Mouse (Mus musculus): ENCODE data around the gene Orm3. TPM values are rescaled to one million over a fixed set of nuclear protein-coding genes. Genes with fewer than 3 reads are reported as not detected.

Orm3 gene
- total RNA-seq (2023), result not detected

GRCm38 (mm10) chr4:63355877-63356665, at the start of gene Orm3:
Gene Orm3, plus strand, starts transcription at chr4:63356162.

GRCm38 (mm10) chr4:63344295-63344694, 11.7 kb upstream of the Orm3 start, which contains the start of gene Orm1:
Gene Orm1, plus strand, starts transcription at chr4:63344560.

GRCm38 (mm10) chr4:63362150-63362549, 6.2 kb downstream of the Orm3 start, which contains the start of gene Orm2:
Gene Orm2, plus strand, starts transcription at chr4:63362449.

GRCm38 (mm10) chr4:63403040-63403959, 47.3 kb downstream of the Orm3 start, which contains the start of gene Akna:
Gene Akna, minus strand, starts transcription at chr4:63403354.

Other genes starting within 250 kb of the Orm3 start
- gene Ambp, start 201.4 kb upstream of the Orm3 start, total RNA-seq (2023), result not detected
- gene Kif12, start 184.0 kb upstream of the Orm3 start, total RNA-seq (2023), result not detected
- gene Col27a1, start 142.2 kb upstream of the Orm3 start, total RNA-seq (2023), result 1.1 TPM
- gene Orm1, start 11.6 kb upstream of the Orm3 start, total RNA-seq (2023), result not detected
- not detected for gene Orm2, start 6.3 kb downstream of the Orm3 start, total RNA-seq (2023)
- gene Akna, start 47.2 kb downstream of the Orm3 start, total RNA-seq (2023), result 274 TPM
- gene Whrn, start 139.8 kb downstream of the Orm3 start, total RNA-seq (2023), result 17.9 TPM
- 62.9 TPM for gene Atp6v1g1, start 188.6 kb downstream of the Orm3 start, total RNA-seq (2023)
- gene Tmem268, start 202.6 kb downstream of the Orm3 start, total RNA-seq (2023), result 22.4 TPM
- not detected for gene Gm11213, start 249.1 kb downstream of the Orm3 start, total RNA-seq (2023)